Mouse (Mus musculus) hindbrain, embryonic 14.5 days (tissue): ENCODE measurements around the gene Zcchc7. TPM values are rescaled to one million over a fixed set of nuclear protein-coding genes. Genes with fewer than 3 reads are reported as not detected.

Experiments used
- ATAC-seq: fragments of 200-750 bp; cut with Nextera tagmentation; 2 replicates; pipeline ENCODE4 v1.8.0; 2017; ENCODE audit warnings: moderate number of reproducible peaks, mild to moderate bottlenecking, moderate TSS enrichment, moderate library complexity; ENCODE audit not compliant: low FRiP score
- DNase-seq: peaks from one replicate; pipeline ENCODE4 v3.0.0-alpha.2; 2015; ENCODE audit warnings: low spot score
- H3K27ac ChIP-seq: fragments of 300-500 bp; sonication (generic); 2 replicates; pipeline ENCODE4 v1.5.1; 2014; ENCODE audit warnings: mild to moderate bottlenecking, moderate library complexity
- H3K27me3 ChIP-seq: fragments of 300-500 bp; sonication (generic); 2 replicates; pipeline ENCODE4 v1.6.1; 2014; ENCODE audit warnings: mild to moderate bottlenecking, low read length, mixed read lengths; ENCODE audit not compliant: control insufficient read depth, insufficient read depth
- H3K36me3 ChIP-seq: fragments of 300-500 bp; sonication (generic); replicated peaks from 2 replicates; pipeline ENCODE4 v1.6.1; 2014; ENCODE audit not compliant: control insufficient read depth, insufficient read depth
- H3K4me1 ChIP-seq: fragments of 300-500 bp; sonication (generic); replicated peaks from 2 replicates; pipeline ENCODE4 v1.6.1; 2014; ENCODE audit warnings: antibody characterized with exemption, low read length, mixed read lengths; ENCODE audit not compliant: control insufficient read depth, insufficient read depth
- H3K4me2 ChIP-seq: fragments of 300-500 bp; sonication (generic); replicated peaks from 2 replicates; pipeline ENCODE4 v1.6.1; 2014; ENCODE audit warnings: mild to moderate bottlenecking, moderate library complexity
- H3K4me3 ChIP-seq: fragments of 300-500 bp; sonication (generic); replicated peaks from 2 replicates; pipeline ENCODE4 v1.5.1; 2014; ENCODE audit warnings: mild to moderate bottlenecking, low read length
- H3K9ac ChIP-seq: fragments of 300-500 bp; sonication (generic); 2 replicates; pipeline ENCODE4 v1.6.1; 2014
- H3K9me3 ChIP-seq: fragments of 300-500 bp; sonication (generic); 2 replicates; pipeline ENCODE4 v1.6.1; 2016; ENCODE audit warnings: low read length; ENCODE audit not compliant: control insufficient read depth
- WGBS: fragments of 180-500 bp; shearing (Covaris S2); extraction: QIAGEN DNeasy Blood & Tissue Kit; methylation state at CpG from one replicate; pipeline ENCODE4 v1.1.7; 2014; 5-methylcytosine and 5-hydroxymethylcytosine counted together
- polyA plus RNA-seq: library from polyadenylated mRNA; unstranded; fragments of >200 nt; fragmentation: Nextera tagmentation; extraction: Ambion mirVana; gene quantifications from 2 replicates; pipeline ENCODE4 v1.2.1, GENCODE M21; 2014

The Zcchc7 gene
- polyA plus RNA-seq, 1 experiment from 2014 or later, result 38.5 TPM

GRCm38 (mm10) chr4:44963156-44963555 lies 207.5 kb downstream of the Zcchc7 start:
- no peaks in the 10 kb centered on the region for H3K4me1 ChIP-seq
- no peaks in the 10 kb centered on the region for H3K9me3 ChIP-seq
- no peak overlapping the region for H3K9ac ChIP-seq
- 76% methylated on average over 11 of the region's 11 CpGs for WGBS
- H3K36me3 ChIP-seq, result no peaks in the 10 kb centered on the region
- H3K27ac ChIP-seq, result no peak overlapping the region
- DNase-seq (no peak), ATAC-seq (no peak)
- H3K27me3 ChIP-seq, result no peaks in the 10 kb centered on the region
- no peak overlapping the region for H3K4me2 ChIP-seq
- H3K4me3 ChIP-seq, result no peak overlapping the region

DNA sequence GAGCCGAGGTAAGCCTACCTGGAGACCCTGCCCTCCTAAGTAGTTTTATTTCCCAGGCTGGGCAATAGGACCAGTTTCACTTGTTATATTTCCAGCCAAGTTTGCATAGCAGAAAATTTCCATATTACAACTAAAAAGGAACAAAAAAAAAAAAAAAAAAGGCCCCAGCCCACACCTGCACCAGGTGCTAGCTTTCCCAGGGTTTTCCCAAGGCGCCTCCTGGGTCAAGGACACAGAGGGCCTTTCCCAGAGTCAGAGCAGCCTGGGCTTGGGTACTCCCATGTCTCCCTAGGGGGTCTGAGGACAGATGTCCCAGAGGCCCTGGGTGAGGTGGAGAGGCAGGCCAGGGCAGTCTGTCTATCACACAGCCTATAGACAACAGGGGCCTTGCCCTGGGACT lies 209.5 kb downstream of the Zcchc7 start:
- H3K9ac ChIP-seq, result no peak overlapping the region
- no peak overlapping the region for H3K4me2 ChIP-seq
- H3K9me3 ChIP-seq, result no peaks in the 10 kb centered on the region
- WGBS, result 89% methylated on average over 2 of the region's 2 CpGs
- H3K4me1 ChIP-seq, result no peaks in the 10 kb centered on the region
- H3K27me3 ChIP-seq, result no peaks in the 10 kb centered on the region
- no peak overlapping the region for H3K27ac ChIP-seq
- DNase-seq, result no peak
- no peaks in the 10 kb centered on the region for H3K36me3 ChIP-seq
- ATAC-seq, result no peak
- H3K4me3 ChIP-seq, result no peak overlapping the region

GRCm38 (mm10) chr4:44965736-44966135 lies 210.1 kb downstream of the Zcchc7 start:
- ATAC-seq (no peak), DNase-seq (no peak)
- Histone ChIP-seq H3K9ac (no peak overlapping the region), H3K36me3 (no peaks in the 10 kb centered on the region), H3K27ac (no peak overlapping the region), H3K9me3 (no peaks in the 10 kb centered on the region), H3K4me2 (no peak overlapping the region), H3K27me3 (no peaks in the 10 kb centered on the region), H3K4me3 (no peak overlapping the region), H3K4me1 (no peaks in the 10 kb centered on the region)
- WGBS, result 91% methylated on average over 3 of the region's 3 CpGs

- no peak for DNase-seq
- Histone ChIP-seq H3K4me2 (no peak overlapping the region), H3K27me3 (no peaks in the 10 kb centered on the region), H3K4me3 (no peak overlapping the region), H3K36me3 (no peaks in the 10 kb centered on the region), H3K9me3 (no peaks in the 10 kb centered on the region), H3K27ac (no peak overlapping the region), H3K9ac (no peak overlapping the region), H3K4me1 (no peaks in the 10 kb centered on the region)
- ATAC-seq, result no peak
- WGBS, result 87% methylated on average over 8 of the region's 8 CpGs
Measured at GRCm38 (mm10) chr4:44967402-44967801, 211.7 kb downstream of the Zcchc7 start.

DNA sequence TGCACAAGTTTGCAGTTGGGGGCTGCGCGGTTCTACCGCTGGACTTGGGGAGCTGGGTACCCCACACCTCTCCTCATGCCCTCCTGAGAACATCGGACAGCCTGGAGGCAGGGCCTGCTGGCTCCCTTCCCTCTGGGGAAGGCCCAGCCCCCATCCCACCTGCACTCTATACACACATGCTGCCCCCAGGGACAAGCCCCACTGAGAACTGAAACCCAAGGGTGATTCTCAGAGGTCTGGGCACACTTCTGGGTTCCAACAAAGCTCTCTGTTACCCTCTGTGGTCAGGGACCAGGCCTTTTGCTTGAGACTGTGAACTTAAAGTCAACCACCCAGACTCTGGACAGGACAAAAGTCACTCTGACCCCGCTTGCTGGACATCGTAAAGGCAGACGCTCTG lies 214.4 kb downstream of the Zcchc7 start:
- WGBS, result 97% methylated on average over 7 of the region's 7 CpGs
- DNase-seq (no peak), ATAC-seq (no peak)
- Histone ChIP-seq H3K9me3 (no peaks in the 10 kb centered on the region), H3K27ac (no peak overlapping the region), H3K27me3 (no peaks in the 10 kb centered on the region), H3K36me3 (no peaks in the 10 kb centered on the region), H3K4me2 (no peak overlapping the region), H3K4me1 (0 out of 2 replicates have a peak, but pooled peaks cover 6% of the 10 kb centered on the region), H3K9ac (no peak overlapping the region), H3K4me3 (no peak overlapping the region)

DNA sequence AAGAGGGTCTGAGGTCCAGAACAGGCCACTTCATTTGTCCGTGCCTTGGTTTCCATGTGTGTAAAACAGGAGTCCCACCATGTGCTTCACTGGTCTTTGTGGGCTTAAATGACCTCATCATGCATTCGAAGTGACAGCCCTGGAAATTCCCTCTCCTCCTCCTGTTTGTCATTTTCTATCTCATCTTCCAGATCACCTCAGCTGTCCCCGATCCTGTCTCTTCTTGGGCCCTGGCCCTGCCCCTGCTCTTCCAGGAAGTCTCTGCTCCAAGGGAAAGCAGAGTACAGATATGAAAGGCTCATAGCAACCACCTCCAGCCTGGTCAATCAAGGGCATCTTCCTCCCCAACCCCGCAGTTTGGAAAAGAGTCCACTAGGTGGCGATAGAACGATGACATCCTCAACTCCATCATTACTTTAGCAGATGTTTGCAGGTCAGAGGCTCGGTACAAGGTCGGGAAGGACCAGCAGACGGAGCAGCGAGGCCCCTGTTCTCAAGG lies 215.0 kb downstream of the Zcchc7 start:
- ATAC-seq (no peak), DNase-seq (peak; percentile 66)
- Histone ChIP-seq H3K4me2 (no peak overlapping the region), H3K4me1 (0 out of 2 replicates have a peak, but pooled peaks cover 6% of the 10 kb centered on the region), H3K9me3 (no peaks in the 10 kb centered on the region), H3K9ac (no peak overlapping the region), H3K27ac (no peak overlapping the region), H3K27me3 (no peaks in the 10 kb centered on the region), H3K36me3 (no peaks in the 10 kb centered on the region), H3K4me3 (no peak overlapping the region)
- WGBS, result 25% methylated on average over 10 of the region's 10 CpGs

DNA sequence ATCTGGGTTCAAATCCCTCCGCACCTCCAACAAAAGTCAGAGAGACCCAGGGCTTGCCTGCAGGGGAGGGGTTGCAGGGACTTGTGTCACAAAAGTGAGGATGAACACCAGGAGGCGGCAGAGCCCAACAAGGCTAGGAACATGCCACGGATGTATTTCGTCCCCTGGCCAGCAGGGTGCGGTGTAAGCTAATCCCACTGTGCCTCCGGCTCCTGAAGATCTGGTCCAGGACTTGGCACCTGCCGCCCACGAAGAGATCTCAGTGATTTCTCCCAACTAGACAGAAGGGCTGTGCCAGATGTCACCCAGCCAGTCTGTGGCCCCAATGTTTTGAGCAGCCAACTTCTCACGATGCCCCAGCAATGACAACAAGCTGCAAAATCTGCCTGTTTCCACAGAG lies 217.8 kb downstream of the Zcchc7 start:
- ATAC-seq, result peak; percentile 40; the same call in 1 of the 2 replicates
- no peaks in the 10 kb centered on the region for H3K9me3 ChIP-seq
- no peak overlapping the region for H3K9ac ChIP-seq
- H3K4me2 ChIP-seq, result peak overlapping the region; percentile 31
- no peaks in the 10 kb centered on the region for H3K27me3 ChIP-seq
- H3K4me3 ChIP-seq, result no peak overlapping the region
- H3K36me3 ChIP-seq, result no peaks in the 10 kb centered on the region
- peak; percentile 58 for DNase-seq
- 0 out of 2 replicates have a peak, but pooled peaks cover 6% of the 10 kb centered on the region for H3K4me1 ChIP-seq
- no peak overlapping the region for H3K27ac ChIP-seq
- WGBS, result 14% methylated on average over 9 of the region's 9 CpGs

DNA sequence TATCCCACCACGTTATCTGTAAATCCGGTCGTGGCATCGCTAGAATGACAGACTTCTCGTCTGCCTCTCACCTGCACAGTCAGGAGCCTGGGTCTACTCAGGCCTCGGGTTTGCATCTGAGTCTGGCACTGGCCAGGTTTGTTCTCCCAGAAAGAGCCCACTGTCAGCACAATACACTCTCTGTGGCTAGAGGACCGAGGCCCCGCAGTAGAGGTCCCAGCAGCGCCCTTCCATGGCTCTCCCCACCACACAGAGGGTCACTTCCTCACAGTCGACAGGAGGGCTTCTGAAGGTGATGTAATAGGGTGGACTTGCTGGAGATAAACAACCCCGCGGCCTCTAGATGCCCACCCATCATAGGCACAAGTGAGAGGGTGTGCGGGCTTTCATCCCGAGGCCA lies 218.2 kb downstream of the Zcchc7 start:
- no peak overlapping the region for H3K4me3 ChIP-seq
- H3K27me3 ChIP-seq, result no peaks in the 10 kb centered on the region
- H3K36me3 ChIP-seq, result no peaks in the 10 kb centered on the region
- no peaks in the 10 kb centered on the region for H3K9me3 ChIP-seq
- H3K4me1 ChIP-seq, result 0 out of 2 replicates have a peak, but pooled peaks cover 6% of the 10 kb centered on the region
- H3K4me2 ChIP-seq, result peak overlapping the region; percentile 31
- no peak overlapping the region for H3K27ac ChIP-seq
- H3K9ac ChIP-seq, result no peak overlapping the region
- ATAC-seq (peak; percentile 27; the same call in 1 of the 2 replicates), DNase-seq (no peak)
- 58% methylated on average over 14 of the region's 14 CpGs for WGBS

- no peaks in the 10 kb centered on the region for H3K36me3 ChIP-seq
- DNase-seq (no peak), ATAC-seq (no peak)
- H3K4me1 ChIP-seq, result 0 out of 2 replicates have a peak, but pooled peaks cover 6% of the 10 kb centered on the region
- no peak overlapping the region for H3K9ac ChIP-seq
- no peak overlapping the region for H3K4me2 ChIP-seq
- 80% methylated on average over 8 of the region's 8 CpGs for WGBS
- H3K27ac ChIP-seq, result no peak overlapping the region
- no peaks in the 10 kb centered on the region for H3K9me3 ChIP-seq
- H3K27me3 ChIP-seq, result no peaks in the 10 kb centered on the region
- H3K4me3 ChIP-seq, result no peak overlapping the region
Measured at GRCm38 (mm10) chr4:44974331-44974730, 218.7 kb downstream of the Zcchc7 start.
